In genomic region chr19:5711218-5711617, GRCm38 (mm10) we compare ENCODE assay signal across 8 mouse cellular contexts. TPM values are rescaled to one million over a fixed set of nuclear protein-coding genes. Genes with fewer than 3 reads are reported as not detected.
A peak's percentile ranks its signal among the peaks of the same experiment; 100 is the strongest.
DNase-seq lines count a peak whose midpoint lies in the region; ATAC-seq and TF ChIP-seq lines count a peak whose summit lies in the region.

No protein-coding gene starts in this region.

- ATAC-seq in midbrain, embryonic 14.5 days (ENCODE audit: low FRiP score, low TSS enrichment) = no peak
- no peak for ATAC-seq in midbrain, embryonic 15.5 days (replicated peaks)
- peak; percentile 54 for ATAC-seq in inflammation-experienced regulatory T-cells, adult 6 months
- ATAC-seq in stomach, postnatal 0 days (ENCODE audit: low FRiP score, low TSS enrichment) = no peak

- no peak overlapping the region for H3K4me2 ChIP-seq in midbrain, embryonic 14.5 days (ENCODE audit: low read length)
- no peak overlapping the region for H3K4me2 ChIP-seq in midbrain, embryonic 15.5 days
- no peak overlapping the region for H3K4me2 ChIP-seq in stomach, postnatal 0 days (replicated peaks; ENCODE audit: low read depth)

- H3K9me3 ChIP-seq in midbrain, embryonic 14.5 days (ENCODE audit: control insufficient read depth, low read length) = no peaks in the 10 kb centered on the region
- no peaks in the 10 kb centered on the region for H3K9me3 ChIP-seq in midbrain, embryonic 15.5 days
- no peaks in the 10 kb centered on the region for H3K9me3 ChIP-seq in stomach, postnatal 0 days (ENCODE audit: control insufficient read depth, low read length)

- H3K27me3 ChIP-seq in midbrain, embryonic 14.5 days (ENCODE audit: control insufficient read depth, insufficient read depth, low read length) = no peaks in the 10 kb centered on the region
- H3K27me3 ChIP-seq in midbrain, embryonic 15.5 days (replicated peaks) = no peaks in the 10 kb centered on the region
- H3K27me3 ChIP-seq in stomach, postnatal 0 days (ENCODE audit: control insufficient read depth, insufficient read depth, low read length) = no peaks in the 10 kb centered on the region

- peak; percentile 90 for TF ChIP-seq CTCF in stomach, postnatal 0 days (IDR thresholded peaks at IDR 0.05; ENCODE audit: low read depth)

- H3K9ac ChIP-seq in midbrain, embryonic 14.5 days (replicated peaks; ENCODE audit: low read length) = no peak overlapping the region
- no peak overlapping the region for H3K9ac ChIP-seq in midbrain, embryonic 15.5 days
- no peak overlapping the region for H3K9ac ChIP-seq in stomach, postnatal 0 days (ENCODE audit: low read length)

- DNase-seq in adrenal gland, adult 2 months = peak; percentile 72
- no peak for DNase-seq in adrenal gland, adult 8-10 months
- peak; percentile 83 for DNase-seq in midbrain, embryonic 14.5 days
- DNase-seq in cerebellum, postnatal 14 days = peak; percentile 85 to 91
- DNase-seq in lung, adult 18-20 months = peak; percentile 77 to 85
- peak; percentile 77 for DNase-seq in stomach, postnatal 0 days (ENCODE audit: low spot score)

- no peak overlapping the region for H3K27ac ChIP-seq in midbrain, embryonic 14.5 days (replicated peaks; ENCODE audit: low read depth, low read length)
- H3K27ac ChIP-seq in midbrain, embryonic 15.5 days = no peak overlapping the region
- H3K27ac ChIP-seq in stomach, postnatal 0 days (replicated peaks) = no peak overlapping the region

- peaks cover 4% of the 10 kb centered on the region for H3K4me1 ChIP-seq in midbrain, embryonic 14.5 days (ENCODE audit: control insufficient read depth, insufficient read depth, low read length)
- peaks cover 21% of the 10 kb centered on the region for H3K4me1 ChIP-seq in midbrain, embryonic 15.5 days
- H3K4me1 ChIP-seq in stomach, postnatal 0 days (replicated peaks; ENCODE audit: control insufficient read depth, insufficient read depth) = peaks cover 7% of the 10 kb centered on the region; the same call in 1 of the 2 replicates

- no peak for TF ChIP-seq EP300 in stomach, postnatal 0 days (optimal IDR thresholded peaks at IDR 0.05)

- peaks cover 71% of the 10 kb centered on the region for H3K36me3 ChIP-seq in midbrain, embryonic 14.5 days (ENCODE audit: control insufficient read depth, insufficient read depth, low read length)
- H3K36me3 ChIP-seq in midbrain, embryonic 15.5 days (replicated peaks) = peaks cover 22% of the 10 kb centered on the region
- peaks cover 15% of the 10 kb centered on the region for H3K36me3 ChIP-seq in stomach, postnatal 0 days (ENCODE audit: control insufficient read depth, insufficient read depth, low read length)

- 5% methylated on average over 3 of the region's 3 CpGs for WGBS in midbrain, embryonic 14.5 days
- WGBS in midbrain, embryonic 15.5 days = 10% methylated on average over 3 of the region's 3 CpGs
- 22% methylated on average over 3 of the region's 3 CpGs for WGBS in stomach, postnatal 0 days

- H3K4me3 ChIP-seq in midbrain, embryonic 14.5 days (replicated peaks; ENCODE audit: low read depth, low read length) = no peak overlapping the region
- no peak overlapping the region for H3K4me3 ChIP-seq in midbrain, embryonic 15.5 days
- H3K4me3 ChIP-seq in stomach, postnatal 0 days (ENCODE audit: low read depth, low read length) = no peak overlapping the region

RNA-seq across cellular contexts. Expression of gene Kcnk7, which starts 7.1 kb away (rescaled TPM):
- total RNA-seq in adrenal gland, adult 2 months (2021) = not detected
- not detected in 2 replicates for polyA plus RNA-seq in adrenal gland, adult 2 months (2012; rRNA removed)
- total RNA-seq in adrenal gland, adult 8-10 months (2022) = not detected
- polyA plus RNA-seq in midbrain, embryonic 14.5 days (2014; fragmentation: Nextera tagmentation; extraction: Ambion mirVana) = 0.21 and 0.28 TPM in 2 replicates
- 0.19 and 0.28 TPM in 2 replicates for polyA plus RNA-seq in midbrain, embryonic 15.5 days (2015; fragmentation: Nextera tagmentation; extraction: Ambion mirVana)
- polyA plus RNA-seq in inflammation-experienced regulatory T-cells, adult 6 months (2017; shearing (Covaris generic)) = 1 to 10 TPM; 1.5 to 5.7 (median 2.6) TPM
- 8.4 and 9.5 TPM in 2 replicates for polyA plus RNA-seq in stomach, postnatal 0 days (2015; fragmentation: Nextera tagmentation; extraction: Ambion mirVana)

RNA-seq across cellular contexts. Expression of gene Ehbp1l1, which starts 14.9 kb away (rescaled TPM):
- 10 to 100 TPM; 30.3 to 31.6 TPM for total RNA-seq in adrenal gland, adult 2 months (2021)
- polyA plus RNA-seq in adrenal gland, adult 2 months (2012; rRNA removed) = 47.6 and 49.2 TPM in 2 replicates
- 10 to 100 TPM; 24.9 to 39.2 (median 32.8) TPM for total RNA-seq in adrenal gland, adult 8-10 months (2022)
- polyA plus RNA-seq in midbrain, embryonic 14.5 days (2014; fragmentation: Nextera tagmentation; extraction: Ambion mirVana) = 12.4 and 14.3 TPM in 2 replicates
- polyA plus RNA-seq in midbrain, embryonic 15.5 days (2015; fragmentation: Nextera tagmentation; extraction: Ambion mirVana) = 23.7 and 25.5 TPM in 2 replicates
- polyA plus RNA-seq in inflammation-experienced regulatory T-cells, adult 6 months (2017; shearing (Covaris generic)) = 10 to 100 TPM; 12.5 to 43.4 (median 19.4) TPM
- 28.0 and 29.5 TPM in 2 replicates for polyA plus RNA-seq in stomach, postnatal 0 days (2015; fragmentation: Nextera tagmentation; extraction: Ambion mirVana)

RNA-seq across cellular contexts. Expression of gene Fam89b, which starts 18.2 kb away (rescaled TPM):
- 10 to 100 TPM; 58.1 to 68.4 TPM for total RNA-seq in adrenal gland, adult 2 months (2021)
- 443 and 466 TPM in 2 replicates for polyA plus RNA-seq in adrenal gland, adult 2 months (2012; rRNA removed)
- total RNA-seq in adrenal gland, adult 8-10 months (2022) = 10 to 100 TPM; 56.2 to 62.7 (median 57.0) TPM
- 154 and 169 TPM in 2 replicates for polyA plus RNA-seq in midbrain, embryonic 14.5 days (2014; fragmentation: Nextera tagmentation; extraction: Ambion mirVana)
- 158 and 165 TPM in 2 replicates for polyA plus RNA-seq in midbrain, embryonic 15.5 days (2015; fragmentation: Nextera tagmentation; extraction: Ambion mirVana)
- polyA plus RNA-seq in inflammation-experienced regulatory T-cells, adult 6 months (2017; shearing (Covaris generic)) = 10 to 100 TPM; 13.0 to 57.6 (median 36.1) TPM
- polyA plus RNA-seq in stomach, postnatal 0 days (2015; fragmentation: Nextera tagmentation; extraction: Ambion mirVana) = 51.9 and 52.1 TPM in 2 replicates

RNA-seq across cellular contexts. Expression of gene Pcnx3, which starts 22.5 kb away (rescaled TPM):
- 10 to 100 TPM; 88.9 to 90.8 TPM for total RNA-seq in adrenal gland, adult 2 months (2021)
- 330 and 358 TPM in 2 replicates for polyA plus RNA-seq in adrenal gland, adult 2 months (2012; rRNA removed)
- 100 to 1,000 TPM in 3 of 4 experiments, 10 to 100 TPM in 1; 95.1 to 183 (median 136) TPM for total RNA-seq in adrenal gland, adult 8-10 months (2022)
- 33.6 and 34.4 TPM in 2 replicates for polyA plus RNA-seq in midbrain, embryonic 14.5 days (2014; fragmentation: Nextera tagmentation; extraction: Ambion mirVana)
- polyA plus RNA-seq in midbrain, embryonic 15.5 days (2015; fragmentation: Nextera tagmentation; extraction: Ambion mirVana) = 29.2 TPM in 2 replicates
- 10 to 100 TPM; 14.8 to 26.0 (median 21.1) TPM for polyA plus RNA-seq in inflammation-experienced regulatory T-cells, adult 6 months (2017; shearing (Covaris generic))
- 6.5 and 7.9 TPM in 2 replicates for polyA plus RNA-seq in stomach, postnatal 0 days (2015; fragmentation: Nextera tagmentation; extraction: Ambion mirVana)

RNA-seq across cellular contexts. Expression of gene Map3k11, which starts 22.7 kb away (rescaled TPM):
- total RNA-seq in adrenal gland, adult 2 months (2021) = 10 to 100 TPM; 42.6 to 44.2 TPM
- polyA plus RNA-seq in adrenal gland, adult 2 months (2012; rRNA removed) = 102 and 104 TPM in 2 replicates
- total RNA-seq in adrenal gland, adult 8-10 months (2022) = 10 to 100 TPM; 40.8 to 53.6 (median 46.3) TPM
- polyA plus RNA-seq in midbrain, embryonic 14.5 days (2014; fragmentation: Nextera tagmentation; extraction: Ambion mirVana) = 6.8 and 12.1 TPM in 2 replicates
- polyA plus RNA-seq in midbrain, embryonic 15.5 days (2015; fragmentation: Nextera tagmentation; extraction: Ambion mirVana) = 12.5 and 14.0 TPM in 2 replicates
- polyA plus RNA-seq in inflammation-experienced regulatory T-cells, adult 6 months (2017; shearing (Covaris generic)) = 1 to 10 TPM; 6.6 to 8.7 (median 7.8) TPM
- 14.0 and 16.5 TPM in 2 replicates for polyA plus RNA-seq in stomach, postnatal 0 days (2015; fragmentation: Nextera tagmentation; extraction: Ambion mirVana)
